Mouse (Mus musculus) liver, embryonic 11.5 days (tissue): Measurements from ENCODE around the gene Olfr802. TPM values are rescaled to one million over a fixed set of nuclear protein-coding genes. Genes with fewer than 3 reads are reported as not detected.

ENCODE experiments used
- microRNA-seq: library from miRNA; unstranded; fragments of <30 nt; microRNA quantifications from one replicate; pipeline ENCODE4, GENCODE M21; 2017; ENCODE audit warnings: borderline number of aligned reads
- polyA plus RNA-seq: library from polyadenylated mRNA; unstranded; fragments of >200 nt; fragmentation: Nextera tagmentation; extraction: Ambion mirVana; gene quantifications from 2 replicates; pipeline ENCODE4 v1.2.1, GENCODE M21; 2014

Gene Olfr802
- polyA plus RNA-seq, 1 experiment from 2014 or later: not detected

Small RNA genes lying within 50 kb of the gene (microRNA-seq; reads per million reads assigned to microRNA genes)
- not detected for gene Gm24485

Other genes with a start within 250 kb of the Olfr802 start
- gene Olfr787, start 226.3 kb downstream of the Olfr802 start, polyA plus RNA-seq: not detected in 2 replicates
- gene Olfr788, start 217.2 kb downstream of the Olfr802 start, polyA plus RNA-seq: not detected in 2 replicates
- not detected in 2 replicates for gene Olfr789, start 203.4 kb downstream of the Olfr802 start, polyA plus RNA-seq
- not detected in 2 replicates for gene Olfr790, start 189.7 kb downstream of the Olfr802 start, polyA plus RNA-seq
- not detected in 2 replicates for gene Olfr791, start 166.4 kb downstream of the Olfr802 start, polyA plus RNA-seq
- gene Olfr792, start 149.0 kb downstream of the Olfr802 start, polyA plus RNA-seq: not detected in 2 replicates
- gene Olfr794, start 120.5 kb downstream of the Olfr802 start, polyA plus RNA-seq: not detected in 2 replicates
- gene Olfr796, start 75.6 kb downstream of the Olfr802 start, polyA plus RNA-seq: not detected in 2 replicates
- not detected in 2 replicates for gene Olfr798, start 60.2 kb downstream of the Olfr802 start, polyA plus RNA-seq
- not detected in 2 replicates for gene Olfr799, start 50.7 kb downstream of the Olfr802 start, polyA plus RNA-seq
- gene Olfr800, start 30.5 kb downstream of the Olfr802 start, polyA plus RNA-seq: not detected in 2 replicates
- not detected in 2 replicates for gene Olfr801, start 14.3 kb downstream of the Olfr802 start, polyA plus RNA-seq
- not detected in 2 replicates for gene Olfr803, start 6.1 kb upstream of the Olfr802 start, polyA plus RNA-seq
- not detected in 2 replicates for gene Olfr804, start 15.0 kb upstream of the Olfr802 start, polyA plus RNA-seq
- gene Olfr805, start 41.2 kb upstream of the Olfr802 start, polyA plus RNA-seq: not detected in 2 replicates
- not detected in 2 replicates for gene Olfr806, start 53.8 kb upstream of the Olfr802 start, polyA plus RNA-seq
- not detected in 2 replicates for gene Olfr807, start 69.6 kb upstream of the Olfr802 start, polyA plus RNA-seq
- not detected in 2 replicates for gene Olfr808, start 77.3 kb upstream of the Olfr802 start, polyA plus RNA-seq
- gene Olfr809, start 86.5 kb upstream of the Olfr802 start, polyA plus RNA-seq: not detected in 2 replicates
- not detected in 2 replicates for gene Olfr810, start 106.7 kb upstream of the Olfr802 start, polyA plus RNA-seq
- gene Olfr811, start 116.2 kb upstream of the Olfr802 start, polyA plus RNA-seq: not detected in 2 replicates
- not detected in 2 replicates for gene Olfr812, start 157.9 kb upstream of the Olfr802 start, polyA plus RNA-seq
- gene Olfr813, start 167.2 kb upstream of the Olfr802 start, polyA plus RNA-seq: not detected in 2 replicates
- gene Olfr814, start 191.7 kb upstream of the Olfr802 start, polyA plus RNA-seq: not detected in 2 replicates
- not detected in 2 replicates for gene Olfr815, start 217.7 kb upstream of the Olfr802 start, polyA plus RNA-seq
- not detected in 2 replicates for gene Olfr816, start 227.4 kb upstream of the Olfr802 start, polyA plus RNA-seq